Mouse (Mus musculus) MEL (cell line): ENCODE measurements around the gene Nsd2. TPM values are rescaled to one million over a fixed set of nuclear protein-coding genes. Genes with fewer than 3 reads are reported as not detected.

Experiments used
- DNase-seq: peaks from one replicate; pipeline ENCODE4 v3.0.0; 2011; ENCODE audit warnings: low read depth, low spot score
- H3K27ac ChIP-seq: 2 replicates; pipeline ENCODE4 v1.5.1; 2012; ENCODE audit warnings: low read depth, mild to moderate bottlenecking, control low read depth, low read length, moderate library complexity; ENCODE audit not compliant: control insufficient read depth
- H3K27me3 ChIP-seq, 2 experiments: fragments of 150-350 bp in 1 of 2; sonication (generic) in 1 of 2; 2 replicates each; pipeline ENCODE4 v1.6.1; 2012; ENCODE audit warnings: low read length in 2 of 2, mild to moderate bottlenecking in 2 of 2, improper control_type of control experiment in 1 of 2, moderate library complexity in 1 of 2; ENCODE audit not compliant: insufficient read depth in 2 of 2, control insufficient read depth in 1 of 2
- H3K36me3 ChIP-seq, 2 experiments: 2 replicates each; pipeline ENCODE4 v1.6.1; 2012 to 2014; ENCODE audit warnings: low read length in 2 of 2, improper control_type of control experiment in 1 of 2, inconsistent platforms in 1 of 2, mild to moderate bottlenecking in 1 of 2; ENCODE audit not compliant: insufficient read depth in 2 of 2, control insufficient read depth in 1 of 2
- H3K4me1 ChIP-seq, 2 experiments: fragments of 150-350 bp in 1 of 2; sonication (generic) in 1 of 2; 2 replicates each; pipeline ENCODE4 v1.6.1; 2012; ENCODE audit warnings: low read length in 2 of 2, improper control_type of control experiment in 1 of 2, mild to moderate bottlenecking in 1 of 2; ENCODE audit not compliant: insufficient read depth in 2 of 2, control insufficient read depth in 1 of 2
- H3K4me3 ChIP-seq, 2 experiments: fragments of 150-350 bp in 1 of 2; sonication (generic) in 1 of 2; 2 replicates each; pipeline ENCODE4 v1.5.1; 2012; ENCODE audit warnings: low read depth in 2 of 2, low read length in 2 of 2, mild to moderate bottlenecking in 2 of 2, moderate library complexity in 2 of 2, control low read depth in 1 of 2, improper control_type of control experiment in 1 of 2; ENCODE audit not compliant: control insufficient read depth in 1 of 2, insufficient read depth in 1 of 2
- H3K79me2 ChIP-seq: 2 replicates; pipeline ENCODE4 v1.6.1; 2012; ENCODE audit warnings: mild to moderate bottlenecking, low read length, moderate library complexity; ENCODE audit not compliant: control insufficient read depth, poor library complexity, insufficient read depth
- H3K9ac ChIP-seq: 2 replicates; pipeline ENCODE4 v1.6.1; 2012; ENCODE audit warnings: low read depth, mild to moderate bottlenecking, control low read depth, low read length, moderate library complexity; ENCODE audit not compliant: control insufficient read depth, poor library complexity, severe bottlenecking
- H3K9me3 ChIP-seq: fragments of 150-350 bp; sonication (generic); replicated peaks from 2 replicates; pipeline ENCODE4 v1.6.1; 2012; ENCODE audit warnings: mild to moderate bottlenecking, low read length, improper control_type of control experiment, moderate library complexity; ENCODE audit not compliant: insufficient read depth
- BHLHE40 ChIP-seq: IDR thresholded peaks from 2 replicates; pipeline ENCODE4 v1.6.1; 2012; ENCODE audit warnings: low read depth, mild to moderate bottlenecking, inconsistent platforms, low read length, improper control_type of control experiment, borderline replicate concordance
- CHD1 ChIP-seq: IDR thresholded peaks from 2 replicates; pipeline ENCODE4 v1.6.1; 2012; ENCODE audit warnings: low read depth, mild to moderate bottlenecking, inconsistent platforms, low read length, improper control_type of control experiment
- CHD2 ChIP-seq: IDR thresholded peaks from 2 replicates; pipeline ENCODE4 v1.6.1; 2011; ENCODE audit warnings: low read length, improper control_type of control experiment
- CTCF ChIP-seq, 3 experiments: IDR thresholded peaks in 2 of 3; conservative IDR thresholded peaks in 1 of 3; 2 replicates each; pipeline ENCODE4 v1.5.1; 2011 to 2012; ENCODE audit warnings: low read length in 3 of 3, low read depth in 2 of 3, mild to moderate bottlenecking in 2 of 3, improper control_type of control experiment in 1 of 3, inconsistent platforms in 1 of 3, mixed read lengths in 1 of 3, moderate library complexity in 1 of 3; ENCODE audit not compliant: control insufficient read depth in 1 of 3, insufficient read depth in 1 of 3, poor library complexity in 1 of 3, severe bottlenecking in 1 of 3
- E2F4 ChIP-seq: IDR thresholded peaks from 2 replicates; pipeline ENCODE4 v1.6.1; 2011; ENCODE audit warnings: low read depth, low read length, improper control_type of control experiment, borderline replicate concordance
- ELF1 ChIP-seq: IDR thresholded peaks from 2 replicates; pipeline ENCODE4 v1.6.1; 2014; ENCODE audit warnings: low read depth, mild to moderate bottlenecking, inconsistent platforms, low read length, improper control_type of control experiment, moderate library complexity
- EP300 ChIP-seq, 2 experiments: IDR thresholded peaks; 2 replicates each; pipeline ENCODE4 v1.6.1; 2011; ENCODE audit warnings: improper control_type of control experiment in 2 of 2, low read length in 2 of 2, low read depth in 1 of 2, mild to moderate bottlenecking in 1 of 2
- ETS1 ChIP-seq: IDR thresholded peaks from 2 replicates; pipeline ENCODE4 v1.6.1; 2012; ENCODE audit warnings: low read depth, mild to moderate bottlenecking, inconsistent platforms, low read length, improper control_type of control experiment, moderate library complexity
- GABPA ChIP-seq: IDR thresholded peaks from 2 replicates; pipeline ENCODE4 v1.6.1; 2012; ENCODE audit warnings: low read depth, mild to moderate bottlenecking, inconsistent platforms, low read length, improper control_type of control experiment, moderate library complexity
- GATA1 ChIP-seq: IDR thresholded peaks from 2 replicates; pipeline ENCODE4 v1.6.1; 2011; ENCODE audit warnings: low read depth, low read length, improper control_type of control experiment
- HCFC1 ChIP-seq: IDR thresholded peaks from 2 replicates; pipeline ENCODE4 v1.6.1; 2012; ENCODE audit warnings: low read depth, mild to moderate bottlenecking, inconsistent platforms, low read length, improper control_type of control experiment, moderate library complexity
- JUND ChIP-seq: IDR thresholded peaks from 2 replicates; pipeline ENCODE4 v1.6.1; 2011; ENCODE audit warnings: low read depth, mild to moderate bottlenecking, improper control_type of control experiment, low read length
- KAT2A ChIP-seq: conservative IDR thresholded peaks from 2 replicates; pipeline ENCODE4 v1.6.1; 2012; ENCODE audit warnings: low read depth, low read length, improper control_type of control experiment, inconsistent platforms
- MAFK ChIP-seq: IDR thresholded peaks from 2 replicates; pipeline ENCODE4 v1.6.1; 2011; ENCODE audit warnings: low read depth, mild to moderate bottlenecking, low read length, improper control_type of control experiment, borderline replicate concordance
- MAX ChIP-seq: IDR thresholded peaks from 2 replicates; pipeline ENCODE4 v1.6.1; 2011; ENCODE audit warnings: low read length, improper control_type of control experiment
- MAZ ChIP-seq: IDR thresholded peaks from 2 replicates; pipeline ENCODE4 v1.6.1; 2012; ENCODE audit warnings: low read depth, mild to moderate bottlenecking, inconsistent platforms, low read length, improper control_type of control experiment
- MEF2A ChIP-seq: IDR thresholded peaks from 2 replicates; pipeline ENCODE4 v1.6.1; 2014; ENCODE audit warnings: low read depth, mild to moderate bottlenecking, inconsistent platforms, low read length, improper control_type of control experiment; ENCODE audit not compliant: poor library complexity, insufficient replicate concordance, severe bottlenecking; ENCODE audit errors: extremely low read depth
- MXI1 ChIP-seq: IDR thresholded peaks from 2 replicates; pipeline ENCODE4 v1.6.1; 2011; ENCODE audit warnings: mild to moderate bottlenecking, low read depth, low read length, improper control_type of control experiment
- MYB ChIP-seq: IDR thresholded peaks from 2 replicates; pipeline ENCODE4 v1.6.1; 2011; ENCODE audit warnings: mild to moderate bottlenecking, low read depth, low read length, improper control_type of control experiment
- MYC ChIP-seq: IDR thresholded peaks from 2 replicates; pipeline ENCODE4 v1.6.1; 2011; ENCODE audit warnings: low read depth, mild to moderate bottlenecking, low read length, improper control_type of control experiment, moderate library complexity
- NELFE ChIP-seq: IDR thresholded peaks from 2 replicates; pipeline ENCODE4 v1.6.1; 2011; ENCODE audit warnings: low read depth, low read length, improper control_type of control experiment
- NRF1 ChIP-seq: IDR thresholded peaks from 2 replicates; pipeline ENCODE4 v1.6.1; 2014; ENCODE audit warnings: low read depth, mild to moderate bottlenecking, inconsistent platforms, low read length, improper control_type of control experiment, moderate library complexity; ENCODE audit not compliant: poor library complexity, insufficient read depth, severe bottlenecking
- POLR2A ChIP-seq, 2 experiments: IDR thresholded peaks; 2 replicates each; pipeline ENCODE4 v1.6.1; 2011 to 2012; ENCODE audit warnings: low read length in 2 of 2, mild to moderate bottlenecking in 2 of 2, control low read depth in 1 of 2, improper control_type of control experiment in 1 of 2, low read depth in 1 of 2, moderate library complexity in 1 of 2; ENCODE audit not compliant: control insufficient read depth in 1 of 2, insufficient read depth in 1 of 2, poor library complexity in 1 of 2
- POLR2AphosphoS2 ChIP-seq: IDR thresholded peaks from 2 replicates; pipeline ENCODE4 v1.6.1; 2011; ENCODE audit warnings: low read length, improper control_type of control experiment
- POLR2AphosphoS5 ChIP-seq: IDR thresholded peaks from 2 replicates; pipeline ENCODE4 v1.6.1; 2012; ENCODE audit warnings: low read depth, borderline replicate concordance, mild to moderate bottlenecking, inconsistent platforms, low read length, moderate library complexity, mixed read lengths
- RAD21 ChIP-seq: IDR thresholded peaks from 2 replicates; pipeline ENCODE4 v1.6.1; 2011; ENCODE audit warnings: mild to moderate bottlenecking, low read depth, low read length, improper control_type of control experiment
- RCOR1 ChIP-seq: IDR thresholded peaks from 2 replicates; pipeline ENCODE4 v1.6.1; 2012; ENCODE audit warnings: low read depth, mild to moderate bottlenecking, inconsistent platforms, low read length, improper control_type of control experiment
- SIN3A ChIP-seq: IDR thresholded peaks from 2 replicates; pipeline ENCODE4 v1.6.1; 2012; ENCODE audit warnings: low read length, improper control_type of control experiment, inconsistent platforms
- SMC3 ChIP-seq: IDR thresholded peaks from 2 replicates; pipeline ENCODE4 v1.6.1; 2011; ENCODE audit warnings: low read depth, low read length, improper control_type of control experiment
- TAL1 ChIP-seq: IDR thresholded peaks from 2 replicates; pipeline ENCODE4 v1.6.1; 2012; ENCODE audit warnings: mild to moderate bottlenecking, inconsistent platforms, low read length, moderate library complexity, mixed read lengths
- TBP ChIP-seq: IDR thresholded peaks from 2 replicates; pipeline ENCODE4 v1.8.0; 2011; ENCODE audit warnings: low read depth, low read length, improper control_type of control experiment
- TCF12 ChIP-seq: IDR thresholded peaks from 2 replicates; pipeline ENCODE4 v1.6.1; 2014; ENCODE audit warnings: low read depth, mild to moderate bottlenecking, inconsistent platforms, low read length, improper control_type of control experiment, moderate library complexity
- UBTF ChIP-seq: IDR thresholded peaks from 2 replicates; pipeline ENCODE4 v1.6.1; 2012; ENCODE audit warnings: low read depth, mild to moderate bottlenecking, inconsistent platforms, low read length, improper control_type of control experiment, moderate library complexity, borderline replicate concordance; ENCODE audit not compliant: insufficient read depth
- USF1 ChIP-seq: IDR thresholded peaks from 2 replicates; pipeline ENCODE4 v1.6.1; 2014; ENCODE audit warnings: low read depth, mild to moderate bottlenecking, inconsistent platforms, low read length, improper control_type of control experiment, moderate library complexity
- USF2 ChIP-seq, 2 experiments: IDR thresholded peaks; 2 replicates each; pipeline ENCODE4 v1.6.1; 2011 to 2012; ENCODE audit warnings: improper control_type of control experiment in 2 of 2, low read length in 2 of 2, borderline replicate concordance in 1 of 2, inconsistent platforms in 1 of 2, low read depth in 1 of 2, mild to moderate bottlenecking in 1 of 2; ENCODE audit not compliant: insufficient read depth in 1 of 2
- ZC3H11A ChIP-seq: IDR thresholded peaks from 2 replicates; pipeline ENCODE4 v1.6.1; 2012; ENCODE audit warnings: low read depth, mild to moderate bottlenecking, inconsistent platforms, low read length, improper control_type of control experiment
- ZMIZ1 ChIP-seq: IDR thresholded peaks from 2 replicates; pipeline ENCODE4 v1.6.1; 2012; ENCODE audit warnings: low read depth, mild to moderate bottlenecking, inconsistent platforms, low read length, improper control_type of control experiment, moderate library complexity
- ZNF384 ChIP-seq: IDR thresholded peaks from 2 replicates; pipeline ENCODE4 v1.6.1; 2012; ENCODE audit warnings: low read depth, mild to moderate bottlenecking, inconsistent platforms, low read length, improper control_type of control experiment
- polyA plus RNA-seq, 2 experiments: library from polyadenylated mRNA; stranded (reverse) in 1 of 2; unstranded in 1 of 2; fragments of >175 nt in 1 of 2; fragments of >200 nt in 1 of 2; gene quantifications; 2 replicates each; pipeline versions ENCODE4 v1.2.1 to v1.2.4; 2012; ENCODE audit warnings: low replicate concordance in 2 of 2, low read depth in 1 of 2; ENCODE audit not compliant: insufficient read length in 2 of 2, insufficient read depth in 1 of 2, missing spikeins in 1 of 2
- total RNA-seq: library from RNA; depleted of rRNA; stranded (reverse); fragments of 300-350 nt; gene quantifications from 2 replicates; pipeline ENCODE4 v1.2.3, GENCODE M21; 2012

The Nsd2 gene
- total and polyA plus RNA-seq, 3 experiments = 82.5 to 233 (median 116) TPM

DNA sequence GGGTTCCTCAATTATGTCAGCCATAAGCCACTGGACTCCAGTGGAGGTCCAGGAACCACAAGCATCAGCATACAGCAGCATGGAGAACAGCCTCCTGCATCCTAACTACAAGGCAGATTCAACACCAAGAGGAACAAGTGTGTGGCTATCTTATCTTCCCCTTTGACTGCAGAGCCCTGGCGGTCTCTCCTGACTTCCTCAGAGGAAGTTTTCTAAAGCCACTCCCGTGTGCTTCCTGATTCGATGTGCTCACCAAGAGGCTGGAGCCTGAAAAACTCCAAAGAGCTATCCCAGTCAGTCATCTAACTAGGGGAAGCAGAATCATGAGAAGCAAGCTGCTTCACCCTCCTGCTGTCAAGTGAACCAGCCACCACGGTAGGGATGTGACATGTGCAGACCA lies 100.4 kb downstream of the Nsd2 start:
- H3K9me3 ChIP-seq = no peaks in the 10 kb centered on the region
- no peak overlapping the region for H3K4me3 ChIP-seq
- peak; percentile 89 for DNase-seq
- H3K4me1 ChIP-seq = peaks cover 7 to 15% of the 10 kb centered on the region in 2 experiments
- H3K36me3 ChIP-seq = peaks cover 21 to 41% of the 10 kb centered on the region in 2 experiments
- no peaks in the 10 kb centered on the region for H3K27me3 ChIP-seq
- peaks cover 11% of the 10 kb centered on the region for H3K79me2 ChIP-seq
- H3K9ac ChIP-seq = no peak overlapping the region
- H3K27ac ChIP-seq = peak overlapping the region; percentile 32; the same call in 1 of the 2 replicates
- TF ChIP-seq NELFE (no peak), TBP (no peak; the same call in 1 of the 2 replicates), MAFK (no peak), SMC3 (no peak), RAD21 (no peak), POLR2AphosphoS2 (no peak), GATA1 (peak; percentile 95), CHD1 (no peak), MAX (peak; percentile 64), USF1 (no peak), TCF12 (peak; percentile 61), BHLHE40 (no peak), JUND (no peak), CHD2 (no peak), MEF2A (no peak), MAZ (no peak), USF2 (IDR thresholded peaks at IDR 0.05; ENCODE audit: borderline replicate concordance in 1 of 2, insufficient read depth in 1 of 2, low read depth in 1 of 2, low read length in 2 of 2) (no peak), E2F4 (no peak), KAT2A (no peak), UBTF (no peak), NRF1 (no peak), ELF1 (peak; percentile 74; the same call in 1 of the 2 replicates), CTCF (IDR thresholded peaks at IDR 0.05 in 2 of 3, conservative IDR thresholded peaks at IDR 0.05 in 1 of 3; ENCODE audit: control insufficient read depth in 1 of 3, insufficient read depth in 1 of 3, low read depth in 2 of 3, low read length in 3 of 3, poor library complexity in 1 of 3, severe bottlenecking in 1 of 3) (no peak), EP300 (IDR thresholded peaks at IDR 0.05; ENCODE audit: low read depth in 1 of 2, low read length in 2 of 2) (peak; percentile 77 to 94), SIN3A (peak; percentile 71), HCFC1 (0 out of 2 replicates have a peak, but pooled peaks have one; percentile 31), GABPA (no peak), ZC3H11A (no peak), MXI1 (peak; percentile 66), POLR2A (IDR thresholded peaks at IDR 0.05; ENCODE audit: control insufficient read depth in 1 of 2, insufficient read depth in 1 of 2, low read depth in 1 of 2, low read length in 2 of 2, poor library complexity in 1 of 2) (no peak), ZNF384 (no peak), TAL1 (peak; percentile 59), ZMIZ1 (no peak), MYC (peak; percentile 57; the same call in 1 of the 2 replicates), MYB (no peak), RCOR1 (peak; percentile 83), POLR2AphosphoS5 (no peak), ETS1 (0 out of 2 replicates have a peak, but pooled peaks have one; percentile 16)
